Mouse (Mus musculus) stomach, postnatal 0 days (tissue): ENCODE measurements around the gene Plpp6.

Experiments used
- CTCF ChIP-seq: IDR thresholded peaks from 2 replicates; pipeline ENCODE4 v1.5.1; 2016; ENCODE audit warnings: antibody characterized with exemption, low read depth, mild to moderate bottlenecking, moderate library complexity
- EP300 ChIP-seq: optimal IDR thresholded peaks from 2 replicates; pipeline ENCODE3; 2016; ENCODE audit warnings: antibody characterized with exemption

GRCm38 (mm10) chr19:28995366-28995765 is 31.6 kb downstream of the Plpp6 start:
- TF ChIP-seq CTCF (no peak), EP300 (no peak)
